Mouse (Mus musculus): ENCODE data around the gene Plvap. TPM values are rescaled to one million over a fixed set of nuclear protein-coding genes. Genes with fewer than 3 reads are reported as not detected.

Plvap gene
- total RNA-seq, 1 experiment from 2014 or later: 192 TPM

- DNase-seq: no peak
Measured at GRCm38 (mm10) chr8:71486136-71486529, 25.4 kb downstream of the Plvap start.

DNA sequence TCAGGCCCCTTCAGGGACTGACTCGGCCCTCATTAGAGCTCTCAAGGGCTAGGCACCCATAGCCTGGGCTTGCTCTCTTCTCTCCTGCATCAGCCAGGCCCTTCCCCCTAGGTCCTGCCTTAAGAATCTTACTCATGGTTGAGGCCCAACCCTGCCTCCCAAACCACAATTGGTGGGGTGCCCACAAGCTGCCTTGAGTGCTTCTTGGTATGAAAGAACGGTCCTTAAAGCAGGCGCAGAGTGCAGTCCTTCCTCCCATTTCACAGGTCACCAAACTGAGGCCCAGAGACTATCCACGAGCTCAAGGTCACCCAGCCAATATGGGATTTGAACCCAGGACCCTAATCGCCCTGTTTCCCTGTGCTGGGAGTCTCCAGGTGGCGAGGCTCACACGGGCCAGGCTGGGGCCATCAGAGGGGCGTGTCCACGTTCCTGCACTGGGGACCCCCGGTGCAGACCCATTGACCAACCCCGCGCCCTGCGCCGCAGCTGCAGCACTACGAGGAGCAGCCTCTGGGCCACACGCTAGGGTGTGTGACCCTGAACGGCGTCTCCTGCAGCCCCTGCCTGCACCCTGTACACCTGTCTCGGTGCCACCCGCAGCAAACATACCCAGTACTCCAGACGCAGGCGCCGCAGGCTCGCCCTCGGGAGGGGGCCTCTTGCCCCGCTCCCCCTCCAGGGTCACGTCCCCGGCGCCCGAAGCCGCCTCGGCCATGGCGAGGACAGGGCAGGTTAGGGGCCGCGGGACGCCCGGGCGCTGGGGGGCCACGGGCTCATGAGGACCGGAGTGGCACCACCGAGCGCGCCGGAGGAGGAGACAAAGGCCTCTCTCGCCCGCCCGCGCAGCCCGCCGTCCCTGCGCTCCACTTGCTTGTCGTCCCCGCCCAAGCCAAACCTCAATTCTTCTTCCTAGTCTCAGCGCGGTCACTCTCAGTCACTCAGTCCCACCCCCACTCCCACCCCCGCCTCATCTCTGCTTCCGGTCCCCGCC, 26.1 kb downstream of the Plvap start, which contains the start of gene Ano8:
Gene Ano8 (minus strand): TSS at position 822 of the 994 bp plus-strand sequence.
- DNase-seq: peak; percentile 86

DNA sequence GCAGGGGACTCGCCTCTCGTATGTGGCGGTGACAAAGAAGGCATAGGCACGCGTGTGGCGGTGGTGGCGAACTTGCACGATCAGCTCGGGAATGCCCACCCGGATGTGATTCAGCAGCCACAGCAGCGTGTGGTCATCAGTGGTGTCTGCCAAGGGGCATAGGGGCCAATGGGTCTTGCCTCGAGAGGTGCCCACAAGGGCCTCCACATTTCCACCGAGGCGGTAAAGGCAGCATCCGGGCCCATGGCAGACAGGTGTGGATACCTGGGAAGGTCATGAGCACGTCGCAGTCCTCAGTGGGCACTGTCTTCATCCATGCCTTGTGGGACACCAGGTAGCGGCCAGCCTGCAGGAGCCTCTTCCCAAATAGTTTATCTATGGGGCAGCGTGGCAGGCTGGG, 26.8 kb downstream of the Plvap start:
- no peak for DNase-seq

DNA sequence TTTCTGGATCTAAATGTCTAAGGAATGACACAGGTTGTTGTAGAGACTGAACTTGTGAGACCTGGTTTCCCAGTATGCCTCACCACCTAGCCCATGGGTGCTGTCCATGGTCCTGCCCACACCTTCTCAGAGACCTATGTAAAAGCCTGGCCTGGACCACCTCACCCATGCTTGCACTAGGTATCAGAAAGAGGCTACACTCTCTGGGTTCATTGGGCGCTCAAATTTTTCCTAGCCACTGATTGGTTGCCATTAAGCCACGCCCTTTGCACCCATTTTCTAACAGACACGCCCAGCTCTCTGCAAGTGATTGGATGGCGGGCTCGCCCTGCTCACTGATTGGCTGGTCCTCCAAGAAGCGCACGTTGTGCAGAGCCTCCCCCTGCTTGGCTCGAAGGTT, 27.6 kb downstream of the Plvap start:
- DNase-seq: peak; percentile 45

DNA sequence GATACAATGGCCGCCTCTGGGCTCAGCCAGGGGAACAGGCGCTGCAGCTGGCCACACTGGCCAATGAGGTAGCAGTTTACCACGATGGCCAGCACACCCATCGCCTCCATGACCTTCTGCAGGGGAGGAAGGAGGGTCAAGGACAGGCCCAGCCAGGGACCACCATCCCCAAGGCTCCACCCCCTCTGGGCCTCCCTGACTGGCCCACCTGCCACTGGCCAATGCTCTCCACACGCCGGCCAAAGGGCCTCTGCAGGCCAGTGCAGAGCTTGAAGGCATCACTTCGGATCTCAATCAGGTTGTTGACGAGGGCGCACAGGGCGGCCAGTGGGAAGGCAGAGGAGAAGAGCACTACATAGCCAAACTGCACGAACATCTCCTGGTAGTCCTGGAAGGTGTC, 32.6 kb downstream of the Plvap start:
- DNase-seq: no peak

DNA sequence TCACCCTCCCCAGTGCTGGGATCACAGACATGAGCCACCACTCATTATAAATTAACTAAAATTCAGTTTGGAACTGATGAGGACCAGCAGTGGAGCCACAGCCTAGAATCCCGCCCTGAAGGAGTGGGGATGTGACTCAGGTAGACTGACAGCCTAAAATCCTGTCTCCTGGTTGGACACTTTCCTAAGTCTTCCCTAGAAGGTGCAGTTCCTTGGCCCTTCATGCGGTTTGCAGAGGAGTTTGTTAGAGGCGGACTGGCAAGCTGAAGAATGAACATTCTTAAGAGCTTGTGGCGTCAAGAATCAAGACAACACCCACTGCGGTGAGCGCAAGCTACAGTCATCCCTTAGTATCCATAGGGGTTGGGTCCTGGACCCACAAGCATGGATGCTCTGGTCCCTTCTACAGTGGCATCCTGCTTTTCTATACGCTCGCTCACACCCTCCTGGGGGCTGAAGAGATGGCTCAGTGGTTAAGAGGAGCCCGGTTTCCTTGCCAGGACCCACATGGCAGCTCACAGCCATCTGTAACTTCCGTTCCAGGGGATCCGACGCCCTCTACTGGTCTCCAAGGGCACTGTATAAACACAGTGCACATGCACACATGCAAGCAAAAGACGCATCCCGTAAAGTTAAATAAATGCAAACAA, 34.2 kb downstream of the Plvap start:
- no peak for DNase-seq

DNA sequence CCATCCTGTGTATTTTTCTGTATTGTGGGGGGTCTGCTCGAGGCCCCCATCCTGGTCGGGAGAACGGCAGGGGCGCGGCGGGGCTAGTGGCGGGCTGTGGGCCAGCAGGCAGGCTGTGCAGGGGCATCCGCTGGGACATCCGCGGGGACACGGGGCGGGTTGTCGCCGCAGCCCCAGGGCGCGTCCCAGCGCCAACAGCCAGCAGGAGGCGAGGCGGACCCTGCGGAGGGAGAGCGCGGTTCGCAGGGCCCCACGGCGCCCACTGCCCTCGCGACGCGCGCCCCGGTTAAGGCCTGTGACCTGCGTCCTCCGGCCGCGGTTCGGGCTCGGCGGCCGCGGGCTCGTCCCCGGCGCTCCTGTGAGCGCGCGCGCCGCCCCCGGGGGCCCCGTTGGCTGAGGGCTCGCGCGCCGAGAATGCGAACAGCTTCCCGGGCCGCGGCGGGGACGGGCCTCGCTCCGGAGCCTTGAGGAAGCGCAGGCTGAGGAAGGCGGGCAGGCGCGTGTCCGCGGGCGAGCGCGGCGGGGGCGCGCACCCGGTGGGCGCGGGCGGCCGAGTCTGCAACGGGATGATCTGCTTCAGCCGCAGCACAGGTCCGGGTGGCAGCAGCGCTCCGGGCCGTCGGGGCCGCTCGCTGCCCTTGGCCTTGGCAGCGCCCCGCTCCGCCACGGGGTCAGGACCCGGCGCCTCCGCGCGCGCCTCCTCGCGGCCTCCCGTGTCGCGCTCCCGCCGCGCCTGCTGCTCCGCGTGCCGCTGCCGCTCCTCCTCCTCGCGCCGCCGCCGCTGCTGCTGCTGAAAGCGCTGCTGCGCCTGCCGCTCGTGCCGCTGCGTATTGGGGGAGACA, 35.2 kb downstream of the Plvap start:
- peak; percentile 91 for DNase-seq

GRCm38 (mm10) chr8:71475702-71476075, 35.9 kb downstream of the Plvap start:
- DNase-seq: no peak

DNA sequence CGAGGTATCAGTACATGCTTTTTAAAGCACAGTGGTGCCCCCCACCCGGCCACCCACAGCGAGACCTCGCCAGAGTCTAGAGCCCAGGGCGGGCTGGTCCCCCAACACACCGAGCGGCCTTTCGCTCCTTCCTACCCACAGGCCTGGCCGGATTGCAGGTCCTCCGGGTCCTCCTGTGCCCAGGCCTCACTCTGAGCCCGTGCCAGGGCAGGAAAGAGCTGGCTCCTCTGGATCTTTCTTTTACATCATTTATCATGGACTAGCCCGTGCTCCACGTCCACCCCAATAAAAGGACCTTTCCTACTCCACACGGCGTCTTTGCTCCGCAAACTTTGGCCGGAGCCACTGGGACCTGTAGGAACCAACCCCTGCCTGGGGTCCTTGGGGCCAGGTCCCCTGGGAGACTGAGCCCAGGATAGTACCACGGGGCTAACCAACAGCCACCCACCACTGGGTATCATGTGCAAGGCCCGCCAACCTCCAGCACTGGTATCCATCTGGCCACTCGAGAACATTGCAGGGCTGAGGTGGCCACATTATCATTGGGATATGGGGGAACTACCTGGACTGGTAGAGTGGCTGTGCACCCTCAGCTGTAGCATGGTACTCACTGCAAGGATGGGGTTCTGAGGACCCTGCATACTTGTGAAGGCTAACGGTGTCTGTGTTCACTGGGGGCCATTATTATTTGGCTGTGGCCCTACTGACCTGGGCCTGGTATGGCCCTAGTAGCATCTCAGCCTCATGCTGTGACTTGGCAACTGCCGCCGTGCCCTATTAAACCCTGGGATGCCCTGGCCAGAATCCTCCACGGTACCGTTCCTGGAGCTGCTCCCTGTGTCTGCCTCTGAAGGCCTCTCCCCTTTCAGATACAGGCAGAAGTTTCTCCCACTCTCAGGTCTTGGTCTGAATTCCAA, 36.5 kb downstream of the Plvap start:
- DNase-seq: no peak

- DNase-seq: no peak
Measured at GRCm38 (mm10) chr8:71474344-71474743, 37.2 kb downstream of the Plvap start.

- DNase-seq: no peak
Measured at GRCm38 (mm10) chr8:71472601-71473386, 38.8 kb downstream of the Plvap start.

DNA sequence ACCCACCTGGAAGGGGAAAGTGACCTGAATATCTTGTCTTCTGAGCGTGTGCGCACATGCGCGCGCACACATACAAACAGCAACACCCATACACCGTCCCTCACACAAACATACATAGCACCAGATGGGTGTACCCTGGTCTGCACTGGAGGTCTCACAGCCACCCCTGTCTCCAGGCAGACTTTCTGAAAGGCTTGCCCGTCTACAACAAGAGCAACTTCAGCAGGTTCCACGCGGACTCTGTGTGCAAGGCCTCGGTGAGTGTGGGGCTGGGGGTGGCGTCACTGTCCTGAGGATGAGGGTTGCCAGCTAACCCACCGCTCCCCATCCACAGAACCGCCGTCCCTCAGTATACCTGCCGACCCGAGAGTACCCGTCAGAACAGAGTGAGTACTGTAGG, 39.7 kb downstream of the Plvap start:
- DNase-seq: no peak

GRCm38 (mm10) chr8:71470913-71471255, 40.7 kb downstream of the Plvap start:
- DNase-seq: no peak

DNA sequence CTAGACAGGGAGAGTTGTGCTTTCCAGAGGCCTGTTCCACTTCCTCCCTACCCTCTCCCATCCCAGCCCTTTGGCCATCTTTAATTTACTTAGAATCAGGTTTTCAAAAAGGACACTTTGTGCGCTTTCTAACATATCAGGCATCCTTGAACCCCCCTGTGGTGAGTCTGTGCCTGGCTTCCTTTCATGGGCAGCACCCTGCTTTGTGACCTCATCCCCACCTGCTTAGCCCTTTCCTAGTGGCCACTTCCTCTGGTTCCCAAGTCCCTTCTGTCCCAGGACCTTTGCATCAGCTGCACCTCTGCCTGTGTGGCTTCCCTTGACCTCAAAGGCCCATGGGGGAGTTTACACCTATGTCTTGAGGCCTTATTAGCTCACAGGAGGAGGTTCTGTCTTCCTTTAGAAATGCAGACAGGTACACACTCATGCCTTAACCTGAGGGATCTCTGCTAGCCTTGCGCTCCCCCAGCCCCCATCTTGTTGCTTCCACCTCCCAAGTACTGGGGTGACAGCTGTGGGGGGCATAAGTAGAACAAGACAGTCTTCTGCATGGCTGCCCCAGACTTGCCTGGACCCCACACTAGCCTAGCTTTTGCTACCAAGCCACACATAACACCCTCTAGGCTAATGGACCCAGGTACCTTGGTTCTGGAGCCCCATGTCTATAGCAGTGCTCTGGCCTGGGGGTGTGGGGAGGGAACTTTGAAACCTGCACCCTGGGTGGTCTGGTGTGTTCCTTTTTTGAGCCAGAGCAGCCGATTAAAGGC, 41.2 kb downstream of the Plvap start:
- DNase-seq: no peak

GRCm38 (mm10) chr8:71469411-71469810, 42.1 kb downstream of the Plvap start:
- DNase-seq: no peak

- peak; percentile 96 for DNase-seq
Measured at GRCm38 (mm10) chr8:71468916-71469315, 42.6 kb downstream of the Plvap start, which contains the start of gene Dda1. Dda1 (plus strand) TSS chr8:71469199.

DNA sequence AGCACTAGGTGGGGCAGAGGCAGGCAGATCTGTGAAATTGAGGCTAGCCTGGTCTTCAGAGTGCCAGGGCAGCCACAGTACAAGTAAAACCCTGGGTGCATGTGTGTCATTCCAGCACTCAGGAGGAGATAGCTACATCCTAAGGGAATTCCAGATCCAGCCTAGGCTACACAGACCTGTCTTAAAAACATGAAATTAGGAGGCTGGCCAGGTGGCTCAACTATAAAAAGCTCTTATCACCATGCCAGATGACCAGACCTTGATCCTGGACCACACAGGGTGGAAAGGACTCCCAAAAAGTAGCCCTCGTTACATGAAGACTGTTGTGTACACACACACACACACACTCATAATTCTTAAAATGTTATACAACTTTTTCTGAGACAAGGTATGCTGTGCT, 43.6 kb downstream of the Plvap start:
- DNase-seq: no peak

DNA sequence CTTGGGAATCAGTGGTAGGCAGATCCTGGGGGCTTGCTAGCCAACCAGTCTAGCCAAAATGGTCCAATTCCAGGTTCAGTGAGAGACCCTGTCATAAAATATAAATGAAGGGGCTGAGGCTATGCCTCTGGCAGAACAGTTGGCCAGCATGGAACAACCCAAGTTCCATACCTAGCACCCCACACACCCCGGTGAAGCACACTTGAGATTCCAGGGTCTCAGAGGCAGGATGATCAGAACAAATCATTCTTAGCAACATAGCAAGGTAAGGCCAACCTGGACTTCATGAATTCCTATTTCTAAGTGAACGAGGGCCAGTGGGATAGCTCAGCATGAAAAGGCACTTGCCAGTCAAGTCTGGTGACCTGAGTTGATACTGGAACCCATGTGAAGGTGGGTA, 44.4 kb downstream of the Plvap start:
- no peak for DNase-seq

- DNase-seq: no peak
Measured at GRCm38 (mm10) chr8:71466198-71466597, 45.4 kb downstream of the Plvap start.

GRCm38 (mm10) chr8:71465733-71466132, 45.8 kb downstream of the Plvap start:
- DNase-seq: no peak

Measured in adrenal gland, postnatal 25 days (tissue).